Mouse (Mus musculus) adrenal gland, adult 18-20 months (tissue): ENCODE measurements around the gene Rbm47. TPM values are rescaled to one million over a fixed set of nuclear protein-coding genes. Genes with fewer than 3 reads are reported as not detected.

Experiments
- DNase-seq, 2 experiments: peaks; one replicate each; pipeline ENCODE4 v3.0.0; 2021 to 2022; ENCODE audit warnings: low spot score in 2 of 2
- total RNA-seq, 2 experiments: library from RNA; stranded (reverse); gene quantifications; 1 replicate in 1 of 2; 2 replicates in 1 of 2; pipeline ENCODE4 v1.2.3; 2021

The Rbm47 gene
- total RNA-seq, 2 experiments from 2014 or later, result 74.5 to 128 TPM

DNA sequence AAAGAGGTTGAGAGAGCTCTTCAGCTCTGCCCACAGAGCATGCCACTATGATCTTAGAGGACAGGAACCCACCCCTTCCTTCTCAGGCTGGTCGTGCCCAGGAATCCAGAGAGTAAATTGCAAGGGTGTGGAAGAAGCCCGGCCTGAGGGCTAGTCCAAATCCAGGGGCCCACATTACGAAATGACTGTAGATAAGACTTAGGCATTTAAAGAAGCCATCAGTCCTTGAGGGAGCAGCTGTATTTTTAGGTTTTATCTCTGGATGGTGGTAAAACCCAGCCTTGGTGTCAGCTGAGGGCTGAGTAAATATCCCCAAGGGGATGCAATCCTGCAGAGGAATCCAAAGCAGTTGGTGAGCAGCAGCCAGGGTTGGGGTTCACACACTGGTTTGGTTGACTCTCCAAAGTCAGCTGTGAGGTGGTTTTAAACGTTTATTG lies 6.7 kb downstream of the Rbm47 start:
- DNase-seq, result no peak

DNA sequence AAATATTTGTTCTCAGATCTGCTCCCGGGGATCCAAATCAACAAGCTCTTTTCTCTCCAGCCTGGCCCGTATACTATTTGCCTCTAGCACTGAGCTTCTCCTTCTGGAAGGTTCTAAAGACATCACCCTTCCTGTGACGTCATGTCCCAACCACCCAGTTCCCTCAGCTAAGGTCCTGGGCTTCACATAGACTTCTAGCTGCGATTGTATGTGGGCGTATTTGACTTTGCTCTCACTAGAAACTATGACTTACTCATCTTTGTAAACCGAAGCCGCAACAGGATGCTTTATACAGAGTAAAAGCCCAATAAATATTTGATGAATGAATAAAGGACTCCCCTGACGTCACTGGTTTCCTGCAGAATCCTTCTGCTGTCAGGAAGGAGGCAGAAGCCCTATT lies 7.2 kb downstream of the Rbm47 start:
- no peak for DNase-seq

DNA sequence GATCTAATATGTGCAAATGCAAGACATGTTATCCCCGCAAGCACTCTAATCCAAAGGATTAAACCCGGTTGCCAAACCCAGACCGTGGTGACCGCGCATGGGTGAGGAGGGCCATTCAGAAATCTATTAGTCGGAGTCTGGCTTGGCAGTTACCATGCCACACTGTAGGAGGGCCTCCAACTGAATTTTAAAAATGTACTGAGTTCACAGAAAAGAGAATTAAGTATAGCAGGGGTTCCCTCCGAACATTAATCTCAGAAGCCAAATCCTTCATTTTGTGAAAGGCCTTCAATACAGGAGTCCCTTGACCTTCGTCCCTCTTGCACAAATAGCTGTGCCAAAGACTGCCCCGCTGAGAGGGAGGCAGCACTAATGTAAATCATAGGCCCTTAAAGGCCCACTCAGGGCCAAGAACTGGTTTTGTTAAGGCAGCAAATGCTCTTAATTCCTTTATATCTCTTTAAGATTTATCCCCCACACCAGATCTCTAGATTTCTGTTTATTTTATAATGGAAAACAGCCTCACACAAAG lies 16.4 kb downstream of the Rbm47 start:
- DNase-seq, result no peak

- DNase-seq, result no peak
These were observed 18.3 kb downstream of the Rbm47 start for GRCm38 (mm10) chr5:66154616-66155015.

DNA sequence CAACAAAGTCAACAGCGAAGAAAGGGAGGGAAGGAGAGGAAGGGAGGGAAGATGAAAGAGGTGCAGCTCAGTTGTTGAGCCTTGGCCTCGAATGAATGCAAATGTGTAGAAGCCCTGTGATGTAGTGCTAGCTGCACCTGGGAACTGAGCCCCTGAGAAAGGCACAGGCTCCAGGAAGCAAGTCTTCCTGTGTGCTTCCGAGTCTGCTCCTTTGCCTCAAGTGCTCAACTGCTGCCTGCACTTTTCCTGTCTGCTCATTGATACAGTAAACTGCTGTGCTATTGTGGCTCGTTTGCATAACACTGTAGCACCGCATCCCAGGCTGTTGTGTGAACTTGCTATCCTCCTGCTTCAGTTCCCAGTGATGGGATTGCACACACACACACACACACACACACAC lies 19.4 kb downstream of the Rbm47 start:
- DNase-seq, result no peak

GRCm38 (mm10) chr5:66151301-66152188 lies 21.4 kb downstream of the Rbm47 start:
- DNase-seq, result peak; percentile 55 to 60

DNA sequence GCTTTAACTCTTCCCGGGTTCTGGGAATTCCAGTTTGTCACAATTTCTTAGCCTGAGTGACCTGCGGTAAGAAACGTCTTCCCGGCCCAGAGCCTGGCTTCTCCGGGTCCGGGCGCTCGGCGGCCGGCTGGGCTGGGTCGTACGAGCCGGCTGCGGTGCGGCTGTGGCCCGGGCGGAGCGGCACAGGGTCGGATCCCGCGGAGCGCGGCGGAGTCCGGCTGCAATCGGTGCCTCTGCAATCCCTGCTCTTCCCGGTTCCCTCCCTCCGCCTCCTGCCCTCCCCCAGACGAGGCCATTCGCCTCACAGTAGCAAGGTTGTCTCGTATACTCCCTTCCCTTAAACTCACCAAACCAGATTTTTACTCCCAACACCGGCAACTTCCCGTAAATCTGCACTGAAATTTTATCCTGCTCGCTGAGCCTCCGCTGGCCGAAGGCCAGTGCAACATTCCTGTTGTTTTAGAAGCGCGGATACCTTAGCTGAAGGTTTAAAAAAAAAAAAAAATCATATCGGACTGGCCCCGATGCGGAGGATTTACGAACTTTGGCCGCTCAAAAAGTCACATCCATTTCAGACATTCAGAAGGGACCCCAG lies 22.1 kb downstream of the Rbm47 start:
- peak; percentile 72 to 74 for DNase-seq

GRCm38 (mm10) chr5:66150106-66150705 lies 22.7 kb downstream of the Rbm47 start:
- DNase-seq, result no peak

DNA sequence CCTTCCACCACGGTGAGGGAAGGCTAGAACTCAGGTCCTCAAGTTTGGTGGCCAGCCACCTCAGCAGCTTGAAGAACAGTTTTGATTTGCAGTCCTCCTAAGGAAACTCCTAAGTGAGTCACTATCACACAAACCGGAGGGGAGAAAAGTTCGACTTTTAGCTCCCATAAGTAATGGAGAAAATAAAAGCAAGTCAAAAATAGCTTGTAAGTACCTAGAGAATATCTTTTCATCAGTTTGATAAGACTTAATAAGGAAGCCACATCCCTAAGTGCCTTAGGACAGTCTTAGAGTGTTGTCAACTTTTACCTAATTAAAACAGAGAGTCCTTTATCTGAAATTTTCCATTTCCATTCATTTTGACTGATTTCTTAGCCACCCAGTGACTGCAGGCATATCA lies 23.3 kb downstream of the Rbm47 start:
- no peak for DNase-seq

- DNase-seq, result no peak
These were observed 23.8 kb downstream of the Rbm47 start for GRCm38 (mm10) chr5:66149111-66149510.

DNA sequence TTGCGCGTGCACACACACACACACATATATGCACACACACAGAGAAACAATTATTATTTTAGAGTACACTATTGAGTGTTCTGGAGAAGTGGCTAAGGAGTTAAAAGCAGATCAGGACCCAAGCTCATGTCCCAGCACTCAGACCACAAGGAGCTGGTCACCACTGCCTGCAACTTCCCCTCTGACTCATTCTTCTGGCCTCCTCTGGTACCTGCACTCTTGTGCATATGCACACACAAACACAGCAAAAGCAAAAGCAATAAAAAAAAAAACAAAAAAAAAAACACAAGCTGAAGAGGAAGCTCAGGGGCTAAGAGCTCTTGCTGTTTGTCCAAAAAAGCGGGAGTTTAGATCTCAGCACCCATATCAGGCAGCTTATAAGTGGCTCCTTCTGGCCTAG lies 25.6 kb downstream of the Rbm47 start:
- DNase-seq, result no peak

GRCm38 (mm10) chr5:66145583-66145982 lies 27.3 kb downstream of the Rbm47 start:
- no peak for DNase-seq

GRCm38 (mm10) chr5:66143093-66144032 lies 29.6 kb downstream of the Rbm47 start:
- no peak for DNase-seq

DNA sequence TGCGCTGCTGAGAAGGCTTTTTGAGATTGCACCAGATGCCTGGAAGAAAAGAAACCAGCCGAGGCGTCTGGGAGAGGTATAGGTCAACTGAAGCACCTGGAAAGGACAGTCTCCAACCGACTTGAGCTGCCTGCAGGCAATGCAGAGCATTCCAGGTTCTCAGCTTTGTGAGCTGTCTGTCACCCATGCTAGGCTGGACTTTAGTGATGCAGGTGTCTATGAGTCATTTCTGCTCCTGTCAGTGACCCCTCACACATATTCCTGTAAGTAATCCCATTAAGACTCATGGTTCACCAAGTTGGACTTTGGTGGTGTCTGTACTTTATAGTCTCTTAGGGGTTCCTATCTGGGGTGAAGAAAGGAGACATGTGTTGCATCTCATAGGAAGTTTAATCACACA lies 31.4 kb downstream of the Rbm47 start:
- DNase-seq, result no peak

- no peak for DNase-seq
These were observed 33.2 kb downstream of the Rbm47 start for GRCm38 (mm10) chr5:66139634-66140295.

DNA sequence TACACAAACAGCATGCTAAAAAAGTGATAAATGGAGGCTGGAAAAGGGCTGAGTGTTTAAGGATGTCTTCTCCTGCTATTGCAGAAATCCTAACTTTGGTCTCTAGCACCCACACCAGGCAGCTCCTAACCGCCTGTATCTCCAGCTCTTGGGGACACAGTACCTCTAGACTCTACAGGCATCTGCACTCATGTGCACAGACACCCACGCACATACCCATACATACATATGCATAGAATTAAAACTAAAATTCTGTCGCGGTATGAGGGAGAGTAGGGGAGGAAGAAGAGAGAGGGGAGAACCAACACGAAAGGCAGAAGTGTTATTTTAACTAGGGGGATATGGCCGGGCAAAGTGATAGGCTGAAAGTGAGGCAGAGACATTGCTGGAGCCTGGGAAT lies 33.7 kb downstream of the Rbm47 start:
- no peak for DNase-seq

DNA sequence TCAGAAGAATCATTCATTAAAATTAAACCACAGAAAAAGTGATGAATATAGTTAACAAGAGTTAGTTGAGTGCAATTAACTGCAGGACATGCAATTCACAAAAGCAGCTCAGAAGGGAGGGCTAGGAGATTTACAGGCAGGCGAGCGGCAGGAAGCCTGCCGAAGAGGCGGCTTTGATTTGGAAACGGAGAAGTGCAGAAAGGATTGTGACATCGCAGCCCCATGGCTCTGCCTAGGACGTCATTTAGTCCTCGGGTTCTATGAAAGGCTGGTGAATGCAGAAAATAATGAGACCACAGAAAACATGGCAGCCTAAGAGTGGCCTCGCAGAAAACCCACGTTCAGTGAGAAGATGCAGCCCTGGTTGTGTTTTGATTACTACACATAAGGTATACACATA lies 34.3 kb downstream of the Rbm47 start:
- DNase-seq, result no peak

GRCm38 (mm10) chr5:66137250-66137649 lies 35.7 kb downstream of the Rbm47 start:
- no peak for DNase-seq

GRCm38 (mm10) chr5:66135853-66136210 lies 37.1 kb downstream of the Rbm47 start:
- DNase-seq, result no peak

GRCm38 (mm10) chr5:66135161-66135852 lies 37.6 kb downstream of the Rbm47 start:
- DNase-seq, result no peak
